In the genomic region with DNA sequence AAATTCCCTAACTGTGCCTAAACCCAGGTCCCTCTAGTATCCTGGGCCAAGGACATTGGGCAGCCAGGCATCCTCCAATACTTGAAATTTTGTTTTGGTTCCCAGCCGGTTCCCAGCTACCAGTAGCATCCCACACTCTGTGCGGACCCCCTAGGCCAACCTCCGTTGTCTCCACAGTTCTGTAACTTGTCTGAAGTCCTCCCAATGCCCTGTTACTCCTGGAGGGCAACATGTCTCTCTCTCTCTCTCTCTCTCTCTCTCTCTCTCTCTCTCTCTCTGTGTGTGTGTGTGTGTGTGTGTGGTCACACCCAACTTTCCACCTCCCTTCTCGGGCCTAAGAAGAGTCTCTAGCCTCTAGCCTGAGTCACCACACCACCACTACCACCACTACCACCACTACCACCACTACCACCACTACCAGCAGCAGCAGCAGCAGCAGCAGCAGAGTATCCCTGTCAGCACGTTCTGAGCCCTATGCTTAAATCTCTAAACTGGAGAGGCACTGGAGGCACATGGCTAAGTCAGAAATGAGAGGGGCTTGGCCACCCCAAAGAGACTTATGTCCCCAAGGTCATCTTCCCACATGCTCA, we compare ENCODE assay signal across 8 mouse cellular contexts. TPM values are rescaled to one million over a fixed set of nuclear protein-coding genes. Genes with fewer than 3 reads are reported as not detected.
DNase-seq lines count a peak whose midpoint lies in the region; ATAC-seq lines count a peak whose summit lies in the region.

No protein-coding gene starts in this region.

- 9% methylated on average over 5 of the region's 5 CpGs for WGBS in kidney, embryonic 16.5 days
- WGBS in hindbrain, embryonic 14.5 days, result 14% methylated on average over 5 of the region's 5 CpGs
- 10% methylated on average over 5 of the region's 5 CpGs for WGBS in midbrain, embryonic 15.5 days

- H3K4me3 ChIP-seq in kidney, embryonic 16.5 days (ENCODE audit: low read length), result peak overlapping the region; percentile 62
- peak overlapping the region; percentile 75 for H3K4me3 ChIP-seq in brown adipose tissue, adult 24 weeks (ENCODE audit: insufficient read depth, low read depth, low read length)
- H3K4me3 ChIP-seq in hindbrain, embryonic 14.5 days (replicated peaks; ENCODE audit: low read length), result peak overlapping the region; percentile 36
- H3K4me3 ChIP-seq in midbrain, embryonic 15.5 days, result peak overlapping the region; percentile 31

- peak overlapping the region; percentile 100 for H3K27ac ChIP-seq in kidney, embryonic 16.5 days (ENCODE audit: low read length)
- H3K27ac ChIP-seq in brown adipose tissue, adult 24 weeks (replicated peaks; ENCODE audit: low read depth, low read length), result peak overlapping the region; percentile 79
- peak overlapping the region; percentile 89 for H3K27ac ChIP-seq in hindbrain, embryonic 14.5 days
- peak overlapping the region; percentile 76 for H3K27ac ChIP-seq in midbrain, embryonic 15.5 days

- H3K9ac ChIP-seq in kidney, embryonic 16.5 days (replicated peaks; ENCODE audit: low read length), result peak overlapping the region; percentile 97
- H3K9ac ChIP-seq in hindbrain, embryonic 14.5 days, result peak overlapping the region; percentile 64
- 0 out of 2 replicates have a peak overlapping the region, but pooled peaks have one; percentile 4 for H3K9ac ChIP-seq in midbrain, embryonic 15.5 days

- peak overlapping the region; percentile 69 for H3K4me2 ChIP-seq in kidney, embryonic 16.5 days (replicated peaks; ENCODE audit: low read depth, low read length)
- peak overlapping the region; percentile 59 for H3K4me2 ChIP-seq in hindbrain, embryonic 14.5 days (replicated peaks)
- H3K4me2 ChIP-seq in midbrain, embryonic 15.5 days, result peak overlapping the region; percentile 49

- peak; percentile 5 for ATAC-seq in kidney, embryonic 16.5 days (ENCODE audit: low FRiP score, low TSS enrichment)
- no peak for ATAC-seq in hindbrain, embryonic 14.5 days (ENCODE audit: low FRiP score)
- no peak for ATAC-seq in midbrain, embryonic 15.5 days (replicated peaks)
- no peak for ATAC-seq in megakaryocyte progenitor cell, adult 5-6 weeks (replicated peaks; ENCODE audit: poor library complexity)

- H3K27me3 ChIP-seq in kidney, embryonic 16.5 days (ENCODE audit: insufficient read depth, low read length), result no peaks in the 10 kb centered on the region
- H3K27me3 ChIP-seq in hindbrain, embryonic 14.5 days (ENCODE audit: control insufficient read depth, insufficient read depth, low read length), result peaks cover 6% of the 10 kb centered on the region; the same call in 1 of the 2 replicates
- H3K27me3 ChIP-seq in midbrain, embryonic 15.5 days (replicated peaks), result peaks cover 9% of the 10 kb centered on the region; the same call in 1 of the 2 replicates

- peaks cover 43% of the 10 kb centered on the region for H3K4me1 ChIP-seq in kidney, embryonic 16.5 days (ENCODE audit: insufficient read depth, low read length)
- H3K4me1 ChIP-seq in brown adipose tissue, adult 24 weeks (ENCODE audit: control insufficient read depth, insufficient read depth, insufficient read length, low read length), result peaks cover 8% of the 10 kb centered on the region; the same call in 1 of the 2 replicates
- H3K4me1 ChIP-seq in hindbrain, embryonic 14.5 days (replicated peaks; ENCODE audit: control insufficient read depth, insufficient read depth, low read length), result peaks cover 18% of the 10 kb centered on the region
- peaks cover 30% of the 10 kb centered on the region for H3K4me1 ChIP-seq in midbrain, embryonic 15.5 days

- no peaks in the 10 kb centered on the region for H3K9me3 ChIP-seq in kidney, embryonic 16.5 days (ENCODE audit: low read length)
- no peaks in the 10 kb centered on the region for H3K9me3 ChIP-seq in hindbrain, embryonic 14.5 days (ENCODE audit: control insufficient read depth, low read length)
- H3K9me3 ChIP-seq in midbrain, embryonic 15.5 days, result no peaks in the 10 kb centered on the region

- intact Hi-C loops in left cerebral cortex, postnatal 14 days (cut with DNase I), result no loop called here

- DNase-seq in kidney, adult 11 months, result no peak
- no peak for DNase-seq in hindbrain, embryonic 14.5 days (ENCODE audit: low spot score)
- DNase-seq in thymus, postnatal 36 days, result no peak
- DNase-seq in left cerebral cortex, postnatal 14 days (ENCODE audit: low spot score in 2 of 2), result no peak

- H3K36me3 ChIP-seq in kidney, embryonic 16.5 days (ENCODE audit: insufficient read depth, low read length), result no peaks in the 10 kb centered on the region
- no peaks in the 10 kb centered on the region for H3K36me3 ChIP-seq in hindbrain, embryonic 14.5 days (replicated peaks; ENCODE audit: control insufficient read depth, insufficient read depth)
- H3K36me3 ChIP-seq in midbrain, embryonic 15.5 days (replicated peaks), result no peaks in the 10 kb centered on the region

RNA-seq across cellular contexts. Expression of a gene that starts 1.1 kb away (rescaled TPM):
- 43.0 and 43.9 TPM in 2 replicates for polyA plus RNA-seq in kidney, embryonic 16.5 days (2015; fragmentation: Nextera tagmentation; extraction: Ambion mirVana)
- polyA plus RNA-seq in brown adipose tissue, adult 24 weeks (2012; ENCODE audit: insufficient read depth, insufficient read length, missing spikeins), result 4.5 and 7.1 TPM in 2 replicates
- polyA plus RNA-seq in hindbrain, embryonic 14.5 days (2014; fragmentation: Nextera tagmentation; extraction: Ambion mirVana), result 8.9 and 9.8 TPM in 2 replicates
- polyA plus RNA-seq in midbrain, embryonic 15.5 days (2015; fragmentation: Nextera tagmentation; extraction: Ambion mirVana), result 10.9 and 15.3 TPM in 2 replicates
- total RNA-seq in megakaryocyte progenitor cell, adult 5-6 weeks (2015), result 1.9 and 2.4 TPM in 2 replicates
- 2.2 and 2.4 TPM in 2 replicates for total RNA-seq in megakaryocyte progenitor cell, adult 5-6 weeks (2017)
- 10 to 100 TPM; 55.2 to 62.4 TPM for total RNA-seq in left cerebral cortex, postnatal 14 days (2021)

RNA-seq across cellular contexts. Expression of a gene that starts 11.2 kb away (rescaled TPM):
- 14.2 TPM in 2 replicates for polyA plus RNA-seq in kidney, embryonic 16.5 days (2015; fragmentation: Nextera tagmentation; extraction: Ambion mirVana)
- 8.7 and 13.1 TPM in 2 replicates for polyA plus RNA-seq in brown adipose tissue, adult 24 weeks (2012; ENCODE audit: insufficient read depth, insufficient read length, missing spikeins)
- 15.4 and 15.8 TPM in 2 replicates for polyA plus RNA-seq in hindbrain, embryonic 14.5 days (2014; fragmentation: Nextera tagmentation; extraction: Ambion mirVana)
- 13.6 and 15.1 TPM in 2 replicates for polyA plus RNA-seq in midbrain, embryonic 15.5 days (2015; fragmentation: Nextera tagmentation; extraction: Ambion mirVana)
- 20.7 and 24.4 TPM in 2 replicates for total RNA-seq in megakaryocyte progenitor cell, adult 5-6 weeks (2015)
- 35.5 and 44.4 TPM in 2 replicates for total RNA-seq in megakaryocyte progenitor cell, adult 5-6 weeks (2017)
- 10 to 100 TPM; 15.1 to 18.8 TPM for total RNA-seq in left cerebral cortex, postnatal 14 days (2021)

RNA-seq across cellular contexts. Expression of a gene that starts 15.0 kb away (rescaled TPM):
- 159 and 160 TPM in 2 replicates for polyA plus RNA-seq in kidney, embryonic 16.5 days (2015; fragmentation: Nextera tagmentation; extraction: Ambion mirVana)
- 62.1 and 70.3 TPM in 2 replicates for polyA plus RNA-seq in brown adipose tissue, adult 24 weeks (2012; ENCODE audit: insufficient read depth, insufficient read length, missing spikeins)
- 114 and 134 TPM in 2 replicates for polyA plus RNA-seq in hindbrain, embryonic 14.5 days (2014; fragmentation: Nextera tagmentation; extraction: Ambion mirVana)
- 176 and 196 TPM in 2 replicates for polyA plus RNA-seq in midbrain, embryonic 15.5 days (2015; fragmentation: Nextera tagmentation; extraction: Ambion mirVana)
- total RNA-seq in megakaryocyte progenitor cell, adult 5-6 weeks (2015), result 25.8 and 27.8 TPM in 2 replicates
- 85.0 and 96.7 TPM in 2 replicates for total RNA-seq in megakaryocyte progenitor cell, adult 5-6 weeks (2017)
- 10 to 100 TPM; 44.2 to 53.8 TPM for total RNA-seq in left cerebral cortex, postnatal 14 days (2021)

RNA-seq across cellular contexts. Expression of a gene that starts 19.8 kb away (rescaled TPM):
- 7.7 and 8.0 TPM in 2 replicates for polyA plus RNA-seq in kidney, embryonic 16.5 days (2015; fragmentation: Nextera tagmentation; extraction: Ambion mirVana)
- polyA plus RNA-seq in brown adipose tissue, adult 24 weeks (2012; ENCODE audit: insufficient read depth, insufficient read length, missing spikeins), result not detected in 2 replicates
- polyA plus RNA-seq in hindbrain, embryonic 14.5 days (2014; fragmentation: Nextera tagmentation; extraction: Ambion mirVana), result 17.8 and 18.0 TPM in 2 replicates
- polyA plus RNA-seq in midbrain, embryonic 15.5 days (2015; fragmentation: Nextera tagmentation; extraction: Ambion mirVana), result 20.8 and 21.6 TPM in 2 replicates
- 0.57 TPM in 1 of 2 replicates, not detected in the other for total RNA-seq in megakaryocyte progenitor cell, adult 5-6 weeks (2015)
- total RNA-seq in megakaryocyte progenitor cell, adult 5-6 weeks (2017), result under 0.01 and 0.14 TPM in 2 replicates
- total RNA-seq in left cerebral cortex, postnatal 14 days (2021), result 10 to 100 TPM; 29.0 to 31.6 TPM

RNA-seq across cellular contexts. Expression of a gene that starts 19.8 kb away (rescaled TPM):
- 2.6 and 2.8 TPM in 2 replicates for polyA plus RNA-seq in kidney, embryonic 16.5 days (2015; fragmentation: Nextera tagmentation; extraction: Ambion mirVana)
- polyA plus RNA-seq in brown adipose tissue, adult 24 weeks (2012; ENCODE audit: insufficient read depth, insufficient read length, missing spikeins), result not detected in 2 replicates
- 7.1 and 7.5 TPM in 2 replicates for polyA plus RNA-seq in hindbrain, embryonic 14.5 days (2014; fragmentation: Nextera tagmentation; extraction: Ambion mirVana)
- polyA plus RNA-seq in midbrain, embryonic 15.5 days (2015; fragmentation: Nextera tagmentation; extraction: Ambion mirVana), result 9.5 and 12.0 TPM in 2 replicates
- not detected in 2 replicates for total RNA-seq in megakaryocyte progenitor cell, adult 5-6 weeks (2015)
- total RNA-seq in megakaryocyte progenitor cell, adult 5-6 weeks (2017), result not detected in 2 replicates
- total RNA-seq in left cerebral cortex, postnatal 14 days (2021), result 10 to 100 TPM; 31.4 to 32.5 TPM

Comparison
In these comparisons a context has a peak if more than half of its experiments do, and no peak if none do; other contexts are left out.
1. H3K9ac ChIP-seq: peak in every context shown above with its lines; median percentile 97 in kidney, embryonic 16.5 days; 64 in hindbrain, embryonic 14.5 days; 4 in midbrain, embryonic 15.5 days.